Mouse (Mus musculus) brain, embryonic 14.5 days (tissue): ENCODE measurements at regions not wholly inside any gene's neighbourhood (a gene's known extent, or its start where the extent isn't known, plus 50 kb on each side); places are given as distances from the start of the nearest gene placed in this dataset.

Source experiments
- CTCF ChIP-seq: fragments of 200-500 bp; IDR thresholded peaks from 2 replicates; pipeline ENCODE4 v1.5.1; 2012; ENCODE audit warnings: inconsistent platforms, mild to moderate bottlenecking, moderate library complexity, borderline replicate concordance; ENCODE audit not compliant: insufficient read depth, insufficient read length; ENCODE audit errors: extremely low read depth
- POLR2A ChIP-seq: fragments of 200-500 bp; IDR thresholded peaks from 2 replicates; pipeline ENCODE4 v1.6.1; 2012; ENCODE audit warnings: mild to moderate bottlenecking, inconsistent platforms, borderline replicate concordance; ENCODE audit not compliant: poor library complexity, insufficient read depth, insufficient read length, severe bottlenecking; ENCODE audit errors: extremely low read depth

DNA sequence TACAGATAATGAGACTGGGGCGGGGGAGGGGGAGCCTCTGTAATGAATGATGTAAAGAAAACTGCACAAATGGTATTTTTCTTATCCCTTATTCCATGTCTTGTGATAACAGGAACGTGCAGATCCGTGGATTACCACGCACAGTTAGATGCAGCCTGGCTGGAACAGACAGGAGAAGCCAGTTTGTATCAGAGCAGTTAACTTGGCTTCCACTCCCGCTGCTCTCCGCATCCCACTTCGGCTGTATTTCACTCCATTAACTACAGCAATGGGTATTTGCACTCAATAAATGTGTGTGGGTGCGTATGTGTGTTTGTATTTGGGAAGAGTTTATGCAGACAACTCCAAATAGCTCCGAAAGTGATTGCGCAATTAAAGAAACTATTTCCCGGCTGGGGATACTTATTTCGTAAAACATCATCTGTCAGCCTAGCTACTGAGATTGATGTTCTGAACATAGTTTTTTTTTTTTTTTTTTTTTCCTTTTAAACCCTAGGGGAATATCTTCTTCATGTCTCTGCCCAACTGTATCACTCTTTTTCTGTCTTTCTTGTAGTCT is 368.7 kb upstream of the Fign start:
- TF ChIP-seq POLR2A (no peak), CTCF (no peak)
